Mouse (Mus musculus) embryonic facial prominence, embryonic 14.5 days (tissue): ENCODE results near the gene Tph1. TPM values are rescaled to one million over a fixed set of nuclear protein-coding genes. Genes with fewer than 3 reads are reported as not detected.

Experiments used
- ATAC-seq: fragments of 200-750 bp; cut with Nextera tagmentation; 2 replicates; pipeline ENCODE4 v1.8.0; 2017; ENCODE audit warnings: low read depth, moderate number of reproducible peaks, moderate TSS enrichment
- DNase-seq: peaks from one replicate; pipeline ENCODE4 v3.0.0-alpha.2; 2015; ENCODE audit warnings: low spot score
- H3K27ac ChIP-seq: fragments of 300-500 bp; sonication (generic); replicated peaks from 2 replicates; pipeline ENCODE4 v1.5.1; 2014; ENCODE audit warnings: low read depth, mild to moderate bottlenecking, low read length, moderate library complexity
- H3K27me3 ChIP-seq: fragments of 300-500 bp; sonication (generic); replicated peaks from 2 replicates; pipeline ENCODE4 v1.6.1; 2014; ENCODE audit warnings: low read length; ENCODE audit not compliant: control insufficient read depth, insufficient read depth
- H3K36me3 ChIP-seq: fragments of 300-500 bp; sonication (generic); 2 replicates; pipeline ENCODE4 v1.6.1; 2014; ENCODE audit warnings: low read length, mixed read lengths; ENCODE audit not compliant: control insufficient read depth, insufficient read depth
- H3K4me1 ChIP-seq: fragments of 300-500 bp; sonication (generic); 2 replicates; pipeline ENCODE4 v1.6.1; 2014; ENCODE audit warnings: antibody characterized with exemption, low read length; ENCODE audit not compliant: control insufficient read depth, insufficient read depth
- H3K4me2 ChIP-seq: fragments of 300-500 bp; sonication (generic); 2 replicates; pipeline ENCODE4 v1.6.1; 2014; ENCODE audit warnings: low read depth, mild to moderate bottlenecking, low read length, moderate library complexity, mixed read lengths
- H3K4me3 ChIP-seq: fragments of 300-500 bp; sonication (generic); 2 replicates; pipeline ENCODE4 v1.5.1; 2014; ENCODE audit warnings: low read depth, mild to moderate bottlenecking, low read length
- H3K9ac ChIP-seq: fragments of 300-500 bp; sonication (generic); 2 replicates; pipeline ENCODE4 v1.6.1; 2014; ENCODE audit warnings: low read depth, mild to moderate bottlenecking, low read length, moderate library complexity, mixed read lengths
- H3K9me3 ChIP-seq: fragments of 300-500 bp; sonication (generic); 2 replicates; pipeline ENCODE4 v1.6.1; 2016; ENCODE audit warnings: low read length; ENCODE audit not compliant: control insufficient read depth
- WGBS: fragments of 180-500 bp; shearing (Covaris S2); extraction: QIAGEN DNeasy Blood & Tissue Kit; methylation state at CpG from one replicate; pipeline ENCODE4 v1.1.7; 2014; 5-methylcytosine and 5-hydroxymethylcytosine counted together
- polyA plus RNA-seq: library from polyadenylated mRNA; unstranded; fragments of >200 nt; fragmentation: Nextera tagmentation; extraction: Ambion mirVana; gene quantifications from 2 replicates; pipeline ENCODE4 v1.2.1, GENCODE M21; 2014

Gene Tph1
- polyA plus RNA-seq = 0.83 and 1.9 TPM in 2 replicates

DNA sequence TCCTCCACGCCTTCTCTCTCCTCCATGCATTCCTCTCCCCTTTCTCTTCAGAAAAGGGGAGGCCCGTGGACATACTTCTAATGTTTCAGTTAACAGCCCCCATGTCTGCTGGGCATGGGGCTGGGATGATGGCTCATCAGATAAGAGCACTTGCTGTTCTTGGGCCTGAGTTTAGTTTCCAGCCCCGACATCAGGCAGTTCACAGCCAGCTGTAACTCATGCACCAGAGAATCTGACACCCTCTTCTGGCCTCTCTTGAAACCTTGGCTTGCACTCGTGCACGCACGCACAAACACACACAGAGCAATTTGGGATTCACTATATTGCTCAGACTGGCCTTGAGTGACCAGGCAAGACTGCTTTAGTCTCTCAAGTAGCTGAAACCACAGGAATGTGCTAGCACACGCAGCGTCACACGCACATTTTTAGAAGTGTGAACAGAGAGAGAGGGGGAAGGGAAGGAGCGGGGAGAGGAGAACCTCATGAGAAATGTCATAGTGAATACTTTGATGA is at the start of gene Tph1:
Gene Tph1 (minus strand): TSS at position 378 of the 513 bp plus-strand sequence.
- no peak within 1 kb of the TSS for H3K27ac ChIP-seq
- no peak within 1 kb of the TSS for H3K4me2 ChIP-seq
- ATAC-seq = no peak
- no peaks in the 10 kb centered on the region for H3K36me3 ChIP-seq
- peak; percentile 19 for DNase-seq
- H3K27me3 ChIP-seq = peaks cover 8% of the 10 kb centered on the region; the same call in 1 of the 2 replicates
- no peaks in the 10 kb centered on the region for H3K9me3 ChIP-seq
- H3K4me3 ChIP-seq = no peak within 1 kb of the TSS
- peaks cover 5% of the 10 kb centered on the region; the same call in 1 of the 2 replicates for H3K4me1 ChIP-seq
- no peak within 1 kb of the TSS for H3K9ac ChIP-seq
- WGBS = 27% methylated on average over 10 of the region's 10 CpGs

DNA sequence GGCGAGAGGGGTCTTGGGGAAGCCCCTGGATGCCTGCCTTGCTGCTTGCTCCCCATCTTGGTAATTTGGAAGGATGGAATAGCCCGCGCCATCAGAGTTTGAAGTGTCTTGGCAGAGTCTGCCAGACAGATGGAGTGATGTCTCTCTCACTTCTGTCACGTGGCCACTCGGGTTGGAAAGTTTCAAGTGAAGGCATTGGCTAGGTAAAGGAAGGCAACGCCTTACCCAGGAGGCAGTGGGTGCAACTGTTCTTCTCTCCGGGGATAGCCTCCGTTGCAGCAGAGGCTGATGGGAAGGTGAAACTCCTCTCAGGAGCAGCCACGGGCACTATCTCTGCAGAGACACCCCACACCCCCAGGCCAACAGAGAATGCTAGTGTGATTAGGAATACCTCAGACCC is 48.1 kb upstream of the Tph1 start:
- no peaks in the 10 kb centered on the region for H3K4me1 ChIP-seq
- DNase-seq = no peak
- H3K9ac ChIP-seq = no peak overlapping the region
- no peak overlapping the region for H3K4me2 ChIP-seq
- no peak for ATAC-seq
- 82% methylated on average over 9 of the region's 9 CpGs for WGBS
- no peaks in the 10 kb centered on the region for H3K9me3 ChIP-seq
- no peaks in the 10 kb centered on the region for H3K36me3 ChIP-seq
- no peak overlapping the region for H3K27ac ChIP-seq
- no peaks in the 10 kb centered on the region for H3K27me3 ChIP-seq
- H3K4me3 ChIP-seq = no peak overlapping the region

DNA sequence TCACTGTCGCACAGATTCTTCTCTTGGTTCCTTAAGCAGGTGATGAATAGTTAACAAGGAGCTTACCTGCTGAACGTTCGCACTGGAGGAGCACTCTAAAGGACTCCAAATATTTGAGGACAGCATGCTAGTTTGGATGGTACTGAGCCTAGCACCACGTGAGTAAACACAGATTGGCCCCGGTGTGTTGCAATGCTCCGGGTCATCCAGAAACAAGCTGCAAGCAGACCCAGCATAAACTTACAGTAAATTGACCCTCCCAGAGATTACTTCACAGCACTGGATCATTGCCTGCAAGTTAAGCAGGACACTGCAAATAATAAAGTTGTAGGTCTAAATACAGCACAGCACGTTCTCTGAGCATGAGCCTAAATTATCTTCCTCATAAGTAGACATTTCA is 47.2 kb upstream of the Tph1 start:
- H3K4me2 ChIP-seq = no peak overlapping the region
- H3K27me3 ChIP-seq = no peaks in the 10 kb centered on the region
- H3K27ac ChIP-seq = no peak overlapping the region
- WGBS = 67% methylated on average over 7 of the region's 7 CpGs
- H3K36me3 ChIP-seq = no peaks in the 10 kb centered on the region
- no peak overlapping the region for H3K9ac ChIP-seq
- H3K4me1 ChIP-seq = no peaks in the 10 kb centered on the region
- no peak for DNase-seq
- H3K9me3 ChIP-seq = no peaks in the 10 kb centered on the region
- ATAC-seq = no peak
- no peak overlapping the region for H3K4me3 ChIP-seq

DNA sequence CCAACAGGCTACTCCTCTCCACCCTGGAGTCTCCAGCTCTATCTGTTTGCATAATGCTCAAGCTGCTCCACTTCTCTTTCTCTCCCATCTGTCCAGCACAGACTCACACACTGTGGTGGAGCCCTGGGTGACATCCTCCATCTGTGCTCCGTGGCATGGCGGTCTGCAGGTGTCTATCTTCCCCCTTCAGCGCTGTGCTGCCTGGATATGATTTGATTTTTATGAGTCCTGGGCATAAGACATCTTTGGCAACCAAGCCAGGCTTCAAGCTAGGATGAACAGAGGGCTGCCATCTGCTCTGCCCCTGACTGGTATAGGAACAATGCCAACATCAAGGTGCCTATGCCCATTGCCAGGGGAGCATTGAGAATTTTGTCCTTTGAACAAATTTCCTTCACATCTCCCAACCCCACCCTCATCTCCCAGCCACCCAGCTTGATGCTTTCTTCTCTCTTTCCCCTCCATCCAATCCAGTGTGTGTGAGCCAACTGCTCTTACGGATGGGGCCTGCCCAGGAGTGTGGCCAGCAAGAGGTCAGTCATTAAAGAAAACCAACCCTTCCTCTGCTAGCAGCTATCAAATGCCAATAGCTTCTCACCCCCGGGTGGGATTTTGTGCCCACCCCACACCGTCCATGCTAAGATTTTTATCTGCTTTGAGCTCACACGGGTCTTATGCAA is 46.4 kb upstream of the Tph1 start:
- Histone ChIP-seq H3K4me1 (no peaks in the 10 kb centered on the region), H3K9me3 (no peaks in the 10 kb centered on the region), H3K4me2 (no peak overlapping the region), H3K36me3 (no peaks in the 10 kb centered on the region), H3K4me3 (no peak overlapping the region), H3K9ac (no peak overlapping the region), H3K27me3 (no peaks in the 10 kb centered on the region), H3K27ac (no peak overlapping the region)
- no peak for ATAC-seq
- DNase-seq = no peak
- WGBS = 76% methylated on average over 7 of the region's 7 CpGs

DNA sequence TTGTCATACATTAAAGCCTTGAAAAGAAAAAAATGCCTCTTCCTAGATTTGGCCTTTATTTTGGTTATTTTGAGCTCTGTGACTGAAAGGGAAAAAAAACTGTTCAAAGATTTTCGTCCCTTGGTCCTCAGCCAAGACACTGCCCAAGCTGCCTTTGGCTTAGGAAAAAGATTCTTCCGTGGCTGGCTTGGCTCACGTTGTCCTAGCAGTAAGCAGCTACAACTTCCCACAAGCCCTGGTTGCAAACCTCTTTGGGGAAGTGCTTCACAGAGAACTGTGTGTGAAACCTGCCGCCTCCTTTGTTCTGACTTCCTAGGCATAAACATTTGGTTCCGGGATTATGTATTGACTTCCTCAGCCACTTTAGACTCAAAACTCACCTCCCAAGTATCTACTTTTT is 44.6 kb upstream of the Tph1 start:
- WGBS = 54% methylated on average over 5 of the region's 5 CpGs
- H3K4me3 ChIP-seq = no peak overlapping the region
- no peaks in the 10 kb centered on the region for H3K4me1 ChIP-seq
- H3K27me3 ChIP-seq = no peaks in the 10 kb centered on the region
- DNase-seq (peak; percentile 36), ATAC-seq (no peak)
- H3K4me2 ChIP-seq = no peak overlapping the region
- H3K27ac ChIP-seq = no peak overlapping the region
- H3K36me3 ChIP-seq = no peaks in the 10 kb centered on the region
- H3K9ac ChIP-seq = no peak overlapping the region
- H3K9me3 ChIP-seq = no peaks in the 10 kb centered on the region

DNA sequence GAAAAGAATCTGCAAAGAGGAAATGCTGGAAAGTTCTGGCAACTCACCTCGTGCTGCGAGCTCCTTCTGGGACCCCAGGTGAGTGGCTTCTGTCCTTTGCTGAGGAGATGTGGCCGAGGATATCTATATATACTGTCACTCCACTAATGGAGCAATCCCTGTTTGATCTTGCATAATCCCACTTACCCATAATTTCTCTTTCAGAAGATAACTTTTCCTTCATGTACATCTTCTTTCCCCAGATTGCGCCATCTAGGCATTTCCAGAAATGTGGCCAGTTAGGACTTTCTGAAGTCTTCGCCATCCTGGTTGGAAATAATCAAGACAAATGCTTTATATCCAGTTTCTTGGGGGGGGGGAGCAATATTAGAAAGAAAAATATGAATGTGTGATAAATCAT is 43.3 kb upstream of the Tph1 start, which contains the start of gene Saa3:
Gene Saa3 (minus strand): TSS at position 101 of the 400 bp plus-strand sequence.
- no peaks in the 10 kb centered on the region for H3K36me3 ChIP-seq
- WGBS = 87% methylated on average over 5 of the region's 5 CpGs
- ATAC-seq (no peak), DNase-seq (no peak)
- no peaks in the 10 kb centered on the region for H3K9me3 ChIP-seq
- H3K27me3 ChIP-seq = no peaks in the 10 kb centered on the region
- H3K4me2 ChIP-seq = no peak within 1 kb of the TSS
- no peak within 1 kb of the TSS for H3K27ac ChIP-seq
- H3K9ac ChIP-seq = no peak within 1 kb of the TSS
- no peaks in the 10 kb centered on the region for H3K4me1 ChIP-seq
- H3K4me3 ChIP-seq = no peak within 1 kb of the TSS

DNA sequence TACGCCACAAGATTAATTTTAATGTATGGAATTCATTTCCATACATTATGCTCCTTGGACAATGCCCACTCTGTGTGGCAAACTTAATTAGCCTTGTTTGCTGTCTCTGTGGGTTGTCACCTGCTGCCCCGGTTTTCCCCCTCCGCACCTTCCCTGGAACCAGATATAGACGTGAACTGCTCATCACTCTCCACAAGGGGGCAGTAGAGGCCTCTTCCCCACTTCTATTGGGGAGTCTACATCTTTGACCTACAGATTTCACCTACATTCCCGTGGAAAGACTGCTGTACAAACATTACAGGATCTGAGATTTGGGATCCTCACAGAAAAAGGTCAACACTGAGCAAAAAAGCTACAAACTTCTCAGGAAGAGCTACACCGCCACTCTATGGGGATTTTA is 42.2 kb upstream of the Tph1 start:
- 33% methylated on average over 6 of the region's 6 CpGs for WGBS
- H3K9me3 ChIP-seq = no peaks in the 10 kb centered on the region
- no peaks in the 10 kb centered on the region for H3K36me3 ChIP-seq
- H3K4me1 ChIP-seq = peaks cover 3% of the 10 kb centered on the region; the same call in 1 of the 2 replicates
- ATAC-seq (no peak), DNase-seq (peak; percentile 40)
- no peak overlapping the region for H3K9ac ChIP-seq
- H3K4me3 ChIP-seq = no peak overlapping the region
- H3K4me2 ChIP-seq = no peak overlapping the region
- H3K27me3 ChIP-seq = no peaks in the 10 kb centered on the region
- H3K27ac ChIP-seq = no peak overlapping the region

DNA sequence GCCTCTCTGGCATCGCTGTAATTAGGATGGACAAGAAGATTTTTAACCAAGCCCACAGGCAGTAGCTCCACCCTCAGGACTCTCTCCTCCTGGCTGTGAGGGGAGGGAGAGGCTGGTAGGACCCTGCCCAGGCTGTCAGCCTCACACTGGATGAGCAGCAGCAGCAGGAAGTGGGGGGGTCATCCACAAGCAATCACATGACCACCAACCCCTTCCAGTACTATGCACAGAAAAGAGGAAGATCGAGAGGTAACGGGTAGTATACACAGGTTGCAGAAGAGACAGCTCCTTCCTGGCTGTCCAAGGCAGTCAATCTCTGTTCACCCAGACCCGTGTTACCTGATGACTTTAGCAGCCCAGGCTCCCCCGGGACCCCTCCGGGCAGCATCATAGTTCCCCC is 39.9 kb upstream of the Tph1 start:
- ATAC-seq = no peak
- Histone ChIP-seq H3K4me3 (no peak overlapping the region), H3K9me3 (no peaks in the 10 kb centered on the region), H3K27ac (no peak overlapping the region), H3K9ac (no peak overlapping the region), H3K4me1 (peaks cover 8% of the 10 kb centered on the region; the same call in 1 of the 2 replicates), H3K27me3 (no peaks in the 10 kb centered on the region), H3K36me3 (peaks cover 12% of the 10 kb centered on the region), H3K4me2 (no peak overlapping the region)
- DNase-seq = no peak
- 68% methylated on average over 6 of the region's 6 CpGs for WGBS

DNA sequence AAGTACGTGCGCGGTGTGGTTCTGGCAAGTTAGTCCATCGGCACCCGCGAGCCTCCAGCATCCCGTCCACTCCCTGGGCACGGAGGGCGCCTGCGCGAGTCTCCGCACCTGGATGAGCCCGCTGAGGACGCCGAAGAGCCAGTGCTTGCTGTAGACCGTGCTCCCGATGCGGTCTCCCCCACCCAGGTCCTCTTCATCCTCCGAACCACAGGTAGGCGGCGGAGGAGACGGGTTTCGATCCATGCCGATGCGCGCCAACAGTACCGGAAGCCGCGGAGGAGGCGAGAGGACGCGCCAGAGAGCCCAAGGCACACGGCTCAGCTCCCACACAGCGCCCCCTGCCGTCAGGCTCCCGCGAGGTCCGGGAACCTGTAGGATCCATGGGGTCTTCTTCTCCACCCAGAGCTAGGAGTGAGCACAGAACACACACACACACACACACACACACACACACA is 38.1 kb upstream of the Tph1 start, which contains the start of gene Saal1:
Gene Saal1 (minus strand): TSS at position 291 of the 455 bp plus-strand sequence.
- peak within 1 kb of the TSS; percentile 79 for H3K4me3 ChIP-seq
- H3K9me3 ChIP-seq = no peaks in the 10 kb centered on the region
- peak; percentile 98 for ATAC-seq
- H3K36me3 ChIP-seq = peaks cover 30% of the 10 kb centered on the region
- WGBS = 0% methylated on average over 23 of the region's 38 CpGs
- H3K4me2 ChIP-seq = peak within 1 kb of the TSS; percentile 59
- DNase-seq = peak; percentile 91
- H3K9ac ChIP-seq = peak within 1 kb of the TSS; percentile 88
- H3K4me1 ChIP-seq = peaks cover 8% of the 10 kb centered on the region; the same call in 1 of the 2 replicates
- H3K27me3 ChIP-seq = no peaks in the 10 kb centered on the region
- H3K27ac ChIP-seq = peak within 1 kb of the TSS; percentile 87
